Comparison of ENCODE assay signal across 8 mouse cellular contexts in the genomic region with DNA sequence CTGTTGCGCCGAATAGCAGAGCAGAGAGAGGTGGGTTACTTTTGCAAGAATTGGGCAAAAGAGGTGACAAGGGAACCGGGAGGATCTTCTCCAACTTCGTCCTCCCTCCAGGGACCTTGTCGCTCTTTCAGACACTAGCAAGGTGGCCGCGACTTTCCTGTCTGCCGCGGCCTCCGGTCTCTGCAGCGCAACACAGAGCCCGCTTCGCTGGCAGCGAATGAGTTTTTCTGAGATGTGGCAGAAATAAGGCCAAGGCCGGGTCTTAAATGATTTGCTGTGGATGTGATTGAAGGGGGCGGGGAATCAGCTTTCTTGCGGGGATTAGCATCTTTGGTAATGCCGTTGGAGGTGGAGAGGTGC. TPM values are rescaled to one million over a fixed set of nuclear protein-coding genes. Genes with fewer than 3 reads are reported as not detected.
DNase-seq lines count a peak whose midpoint lies in the region; ATAC-seq and TF ChIP-seq lines count a peak whose summit lies in the region.

No protein-coding gene starts in this region.

- H3K9ac ChIP-seq in hindbrain, embryonic 14.5 days, result peak overlapping the region; percentile 88
- peak overlapping the region; percentile 53 for H3K9ac ChIP-seq in lung, postnatal 0 days (replicated peaks; ENCODE audit: low read depth)

- no peak for TF ChIP-seq CTCF in G1E (IDR thresholded peaks at IDR 0.05; ENCODE audit: low read depth, low read length)
- no peak for TF ChIP-seq CTCF in lung, postnatal 0 days (IDR thresholded peaks at IDR 0.05)

- peak overlapping the region; percentile 94 for H3K4me3 ChIP-seq in G1E (ENCODE audit: low read depth, low read length)
- H3K4me3 ChIP-seq in hindbrain, embryonic 14.5 days (replicated peaks; ENCODE audit: low read length), result peak overlapping the region; percentile 93
- H3K4me3 ChIP-seq in lung, postnatal 0 days (ENCODE audit: low read depth, low read length), result peak overlapping the region; percentile 72

- DNase-seq in kidney, adult 18-20 months, result peak; percentile 29
- no peak for DNase-seq in kidney, postnatal 4 days
- no peak for DNase-seq in G1E (ENCODE audit: low spot score)
- peak; percentile 14 to 21 for DNase-seq in cerebellum, postnatal 36 days
- DNase-seq in hindbrain, embryonic 14.5 days (ENCODE audit: low spot score), result peak; percentile 54
- DNase-seq in lung, postnatal 0 days (ENCODE audit: low spot score), result no peak
- DNase-seq in thymus, postnatal 36 days, result peak; percentile 35 to 45
- DNase-seq in gastrocnemius, postnatal 25 days, result no peak

- H3K27ac ChIP-seq in hindbrain, embryonic 14.5 days, result no peak overlapping the region
- peak overlapping the region; percentile 75; the same call in 1 of the 2 replicates for H3K27ac ChIP-seq in lung, postnatal 0 days (ENCODE audit: low read length)

- peak overlapping the region; percentile 97 for H3K4me2 ChIP-seq in hindbrain, embryonic 14.5 days (replicated peaks)
- peak overlapping the region; percentile 83 for H3K4me2 ChIP-seq in lung, postnatal 0 days (replicated peaks; ENCODE audit: low read depth, low read length)

- WGBS in hindbrain, embryonic 14.5 days, result under 1% methylated on average over 18 of the region's 18 CpGs
- WGBS in lung, postnatal 0 days, result 1% methylated on average over 18 of the region's 18 CpGs

- no peaks in the 10 kb centered on the region for H3K27me3 ChIP-seq in G1E (ENCODE audit: insufficient read depth, low read length)
- no peaks in the 10 kb centered on the region for H3K27me3 ChIP-seq in hindbrain, embryonic 14.5 days (ENCODE audit: control insufficient read depth, insufficient read depth, low read length)
- H3K27me3 ChIP-seq in lung, postnatal 0 days (replicated peaks; ENCODE audit: insufficient read depth, low read length), result no peaks in the 10 kb centered on the region

- no peak for TF ChIP-seq EP300 in lung, postnatal 0 days (IDR thresholded peaks at IDR 0.05)

- H3K36me3 ChIP-seq in G1E (replicated peaks), result peaks cover 24% of the 10 kb centered on the region
- H3K36me3 ChIP-seq in hindbrain, embryonic 14.5 days (replicated peaks; ENCODE audit: control insufficient read depth, insufficient read depth), result peaks cover 5% of the 10 kb centered on the region; the same call in 1 of the 2 replicates
- peaks cover 6% of the 10 kb centered on the region; the same call in 1 of the 2 replicates for H3K36me3 ChIP-seq in lung, postnatal 0 days (ENCODE audit: insufficient read depth, low read length)

- H3K9me3 ChIP-seq in G1E (replicated peaks), result no peaks in the 10 kb centered on the region
- H3K9me3 ChIP-seq in hindbrain, embryonic 14.5 days (ENCODE audit: control insufficient read depth, low read length), result no peaks in the 10 kb centered on the region
- no peaks in the 10 kb centered on the region for H3K9me3 ChIP-seq in lung, postnatal 0 days (ENCODE audit: low read length)

- ATAC-seq in G1E (ENCODE audit: extremely low read depth, insufficient number of reproducible peaks, low FRiP score, poor library complexity, severe bottlenecking), result no peak
- ATAC-seq in hindbrain, embryonic 14.5 days (ENCODE audit: low FRiP score), result no peak
- ATAC-seq in lung, postnatal 0 days, result no peak

- peaks cover 65% of the 10 kb centered on the region for H3K4me1 ChIP-seq in G1E (ENCODE audit: insufficient read depth, low read depth, low read length)
- H3K4me1 ChIP-seq in hindbrain, embryonic 14.5 days (replicated peaks; ENCODE audit: control insufficient read depth, insufficient read depth, low read length), result peaks cover 24% of the 10 kb centered on the region
- H3K4me1 ChIP-seq in lung, postnatal 0 days (ENCODE audit: insufficient read depth, low read depth, low read length), result peaks cover 12% of the 10 kb centered on the region

RNA-seq across cellular contexts. Expression of a gene that starts 1.1 kb away (rescaled TPM):
- 4.6 and 7.1 TPM in 2 replicates for total RNA-seq in G1E (2014; fragmentation: Nextera tagmentation)
- total RNA-seq in G1E (2017), result 43.4 and 70.0 TPM in 2 replicates
- 57.0 and 88.5 TPM in 2 replicates for polyA plus RNA-seq in G1E (2012)
- 12.6 and 15.5 TPM in 2 replicates for polyA plus RNA-seq in hindbrain, embryonic 14.5 days (2014; fragmentation: Nextera tagmentation; extraction: Ambion mirVana)
- 16.7 and 16.8 TPM in 2 replicates for polyA plus RNA-seq in lung, postnatal 0 days (2015; fragmentation: Nextera tagmentation; extraction: Ambion mirVana)
- total RNA-seq in gastrocnemius, postnatal 25 days (2021), result 10 to 100 TPM; 30.4 to 31.6 TPM

RNA-seq across cellular contexts. Expression of a gene that starts 30.1 kb away (rescaled TPM):
- not detected in 2 replicates for total RNA-seq in G1E (2014; fragmentation: Nextera tagmentation)
- total RNA-seq in G1E (2017), result 0.12 TPM in 1 of 2 replicates, not detected in the other
- not detected in 2 replicates for polyA plus RNA-seq in G1E (2012)
- polyA plus RNA-seq in hindbrain, embryonic 14.5 days (2014; fragmentation: Nextera tagmentation; extraction: Ambion mirVana), result not detected in 2 replicates
- not detected in 2 replicates for polyA plus RNA-seq in lung, postnatal 0 days (2015; fragmentation: Nextera tagmentation; extraction: Ambion mirVana)
- total RNA-seq in gastrocnemius, postnatal 25 days (2021), result not detected

Comparison
In these comparisons a context has a peak if more than half of its experiments do, and no peak if none do; other contexts are left out.
1. DNase-seq: peak in kidney, adult 18-20 months (single experiment), cerebellum, postnatal 36 days (2 of 2), hindbrain, embryonic 14.5 days (single experiment) and thymus, postnatal 36 days (2 of 2); none in kidney, postnatal 4 days (0 of 2), G1E (single experiment), lung, postnatal 0 days (single experiment) and gastrocnemius, postnatal 25 days (single experiment).
2. Peak in every context shown above with its lines, with median percentiles within 50 percentile points of each other: H3K4me3 ChIP-seq.